Mouse (Mus musculus) liver, adult 2 months (tissue): ENCODE data around the gene Gorasp2. TPM values are rescaled to one million over a fixed set of nuclear protein-coding genes. Genes with fewer than 3 reads are reported as not detected.
A peak's percentile ranks its signal among the peaks of the same experiment; 100 is the strongest.

Source experiments
- DNase-seq: peaks from one replicate; pipeline ENCODE4 v3.0.0-alpha.2; 2011; ENCODE audit warnings: low read depth, low spot score; ENCODE audit errors: extremely low read depth
- H3K27ac ChIP-seq: fragments of 200-500 bp; replicated peaks from 2 replicates; pipeline ENCODE4 v1.5.1; 2012; ENCODE audit warnings: low read depth, mild to moderate bottlenecking, control low read depth, inconsistent platforms, low read length; ENCODE audit not compliant: insufficient read depth
- H3K27me3 ChIP-seq: fragments of 200-500 bp; 2 replicates; pipeline ENCODE4 v1.6.1; 2012; ENCODE audit warnings: mild to moderate bottlenecking, moderate library complexity, low read length, inconsistent platforms; ENCODE audit not compliant: control insufficient read depth, insufficient read depth
- H3K36me3 ChIP-seq: fragments of 200-500 bp; 2 replicates; pipeline ENCODE4 v1.6.1; 2012; ENCODE audit warnings: low read length, inconsistent platforms; ENCODE audit not compliant: control insufficient read depth, insufficient read depth
- H3K4me1 ChIP-seq: fragments of 200-500 bp; 2 replicates; pipeline ENCODE4 v1.6.1; 2011; ENCODE audit warnings: low read length; ENCODE audit not compliant: control insufficient read depth, insufficient read depth
- H3K4me3 ChIP-seq: fragments of 200-500 bp; 2 replicates; pipeline ENCODE4 v1.5.1; 2011; ENCODE audit warnings: low read depth, mild to moderate bottlenecking, control low read depth, low read length, moderate library complexity; ENCODE audit not compliant: insufficient read depth
- H3K79me2 ChIP-seq: fragments of 200-500 bp; 2 replicates; pipeline ENCODE4 v1.6.1; 2012; ENCODE audit warnings: inconsistent platforms, mild to moderate bottlenecking, low read length, moderate library complexity; ENCODE audit not compliant: control insufficient read depth, insufficient read depth
- H3K9ac ChIP-seq: fragments of 200-500 bp; 2 replicates; pipeline ENCODE4 v1.6.1; 2012; ENCODE audit warnings: low read depth, mild to moderate bottlenecking, control low read depth, inconsistent platforms, low read length
- CTCF ChIP-seq: fragments of 200-500 bp; IDR thresholded peaks from 2 replicates; pipeline ENCODE4 v1.5.1; 2011; ENCODE audit warnings: low read depth, low read length, control low read depth
- POLR2A ChIP-seq: fragments of 200-500 bp; IDR thresholded peaks from 2 replicates; pipeline ENCODE4 v1.6.1; 2011; ENCODE audit warnings: low read length, control low read depth; ENCODE audit not compliant: insufficient read depth; ENCODE audit errors: extremely low read depth
- WGBS: fragments of 180-500 bp; shearing (Covaris S2); methylation state at CpG from one replicate; pipeline ENCODE4 v1.1.7; 2018; 5-methylcytosine and 5-hydroxymethylcytosine counted together
- polyA plus RNA-seq: library from polyadenylated mRNA; depleted of rRNA; stranded (reverse); fragments of >200 nt; gene quantifications from 2 replicates; pipeline ENCODE4 v1.2.3, GENCODE M21; 2012
- total RNA-seq: library from RNA; depleted of rRNA; stranded (reverse); fragments of >200 nt; gene quantifications from 2 replicates; pipeline ENCODE4 v1.2.3, GENCODE M21; 2014

The Gorasp2 gene
- total and polyA plus RNA-seq, 2 experiments = 28.6 to 94.4 TPM

DNA sequence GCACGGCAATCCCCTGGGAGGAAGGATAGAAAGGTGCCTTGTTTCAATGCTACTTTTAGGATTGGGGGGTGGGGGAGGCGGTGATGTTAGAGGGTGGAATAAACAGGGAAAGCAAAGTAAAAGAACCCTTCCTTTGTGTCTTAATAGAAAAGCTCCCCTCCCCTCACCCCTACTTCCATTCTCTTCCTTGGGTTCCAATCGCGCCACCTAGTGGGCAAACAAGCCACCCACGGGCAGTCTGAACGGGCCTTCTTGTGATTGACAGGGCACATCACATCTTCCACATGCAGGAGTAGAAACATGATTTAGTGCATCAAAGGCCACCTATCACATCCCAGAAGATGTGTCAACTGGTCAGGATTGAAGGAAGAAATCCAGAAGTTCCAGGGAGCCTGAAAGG lies 41.2 kb upstream of the Gorasp2 start:
- WGBS = 36% methylated on average over 6 of the region's 6 CpGs
- TF ChIP-seq POLR2A (no peak), CTCF (peak; percentile 61)

DNA sequence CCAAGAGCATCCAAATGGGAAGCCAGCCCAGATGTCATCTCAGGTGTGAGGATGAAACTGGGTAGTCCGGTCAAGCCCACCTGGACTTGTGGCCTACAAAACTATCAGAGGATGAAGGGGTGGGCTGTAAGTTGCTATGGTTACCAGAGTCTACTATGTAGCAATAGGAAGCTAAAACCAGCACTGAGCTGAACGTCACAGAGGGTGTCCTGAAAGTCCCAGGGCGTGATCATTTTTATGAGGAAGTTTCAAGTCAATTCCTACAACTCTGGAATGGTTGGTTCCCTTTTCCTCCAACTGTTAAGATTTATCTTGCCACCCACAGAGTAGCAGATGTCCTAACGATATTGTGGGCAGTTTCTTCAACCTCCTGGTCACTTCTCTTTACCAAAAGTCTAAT lies 39.1 kb upstream of the Gorasp2 start:
- no peaks in the 10 kb centered on the region for H3K79me2 ChIP-seq
- H3K27ac ChIP-seq = no peak overlapping the region
- no peaks in the 10 kb centered on the region for H3K27me3 ChIP-seq
- no peak overlapping the region for H3K9ac ChIP-seq
- no peak for DNase-seq
- TF ChIP-seq POLR2A (no peak), CTCF (no peak)
- no peaks in the 10 kb centered on the region for H3K4me1 ChIP-seq
- 75% methylated on average over 4 of the region's 4 CpGs for WGBS
- no peak overlapping the region for H3K4me3 ChIP-seq
- no peaks in the 10 kb centered on the region for H3K36me3 ChIP-seq

More for the DNA sequence above, 41.2 kb upstream of the Gorasp2 start:
- no peaks in the 10 kb centered on the region for H3K79me2 ChIP-seq
- no peak for DNase-seq
- no peak overlapping the region for H3K9ac ChIP-seq
- H3K4me1 ChIP-seq = no peaks in the 10 kb centered on the region
- no peak overlapping the region for H3K4me3 ChIP-seq
- no peaks in the 10 kb centered on the region for H3K27me3 ChIP-seq
- no peak overlapping the region for H3K27ac ChIP-seq
- H3K36me3 ChIP-seq = no peaks in the 10 kb centered on the region

- Histone ChIP-seq H3K4me1 (no peaks in the 10 kb centered on the region), H3K9ac (no peak overlapping the region), H3K27me3 (no peaks in the 10 kb centered on the region), H3K36me3 (no peaks in the 10 kb centered on the region), H3K4me3 (no peak overlapping the region), H3K79me2 (no peaks in the 10 kb centered on the region), H3K27ac (no peak overlapping the region)
- no peak for DNase-seq
- TF ChIP-seq POLR2A (no peak), CTCF (no peak)
- 62% methylated on average over 7 of the region's 7 CpGs for WGBS
Measured at GRCm38 (mm10) chr2:70625761-70626160, 35.6 kb upstream of the Gorasp2 start.

DNA sequence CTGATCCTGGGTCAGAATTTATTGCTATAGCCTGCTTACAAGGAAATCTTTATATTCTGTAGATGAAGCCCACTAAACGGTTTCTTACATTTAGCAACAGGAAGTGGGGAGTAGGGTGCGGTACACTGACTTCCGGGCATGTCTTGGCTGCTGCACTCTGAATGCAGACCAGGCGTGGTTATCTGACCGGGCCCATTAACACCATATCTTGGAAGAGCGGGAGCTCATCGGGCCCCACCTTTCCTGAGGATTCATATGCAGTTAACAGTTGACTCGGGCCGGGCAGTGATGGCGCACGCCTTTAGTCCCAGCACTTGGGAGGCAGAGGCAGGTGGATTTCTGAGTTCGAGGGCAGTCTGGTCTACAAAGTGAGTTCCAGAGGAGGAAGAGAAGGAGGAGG lies 33.0 kb upstream of the Gorasp2 start:
- Histone ChIP-seq H3K27ac (no peak overlapping the region), H3K4me1 (no peaks in the 10 kb centered on the region), H3K27me3 (no peaks in the 10 kb centered on the region), H3K36me3 (no peaks in the 10 kb centered on the region), H3K79me2 (no peaks in the 10 kb centered on the region), H3K9ac (no peak overlapping the region), H3K4me3 (no peak overlapping the region)
- DNase-seq = no peak
- TF ChIP-seq CTCF (no peak), POLR2A (no peak)
- WGBS = 76% methylated on average over 12 of the region's 12 CpGs

GRCm38 (mm10) chr2:70629339-70629761 lies 32.0 kb upstream of the Gorasp2 start:
- no peaks in the 10 kb centered on the region for H3K27me3 ChIP-seq
- WGBS = 42% methylated on average over 10 of the region's 10 CpGs
- no peak for DNase-seq
- H3K9ac ChIP-seq = no peak overlapping the region
- H3K79me2 ChIP-seq = no peaks in the 10 kb centered on the region
- no peak overlapping the region for H3K27ac ChIP-seq
- no peaks in the 10 kb centered on the region for H3K4me1 ChIP-seq
- TF ChIP-seq POLR2A (no peak), CTCF (no peak)
- no peak overlapping the region for H3K4me3 ChIP-seq
- H3K36me3 ChIP-seq = no peaks in the 10 kb centered on the region

DNA sequence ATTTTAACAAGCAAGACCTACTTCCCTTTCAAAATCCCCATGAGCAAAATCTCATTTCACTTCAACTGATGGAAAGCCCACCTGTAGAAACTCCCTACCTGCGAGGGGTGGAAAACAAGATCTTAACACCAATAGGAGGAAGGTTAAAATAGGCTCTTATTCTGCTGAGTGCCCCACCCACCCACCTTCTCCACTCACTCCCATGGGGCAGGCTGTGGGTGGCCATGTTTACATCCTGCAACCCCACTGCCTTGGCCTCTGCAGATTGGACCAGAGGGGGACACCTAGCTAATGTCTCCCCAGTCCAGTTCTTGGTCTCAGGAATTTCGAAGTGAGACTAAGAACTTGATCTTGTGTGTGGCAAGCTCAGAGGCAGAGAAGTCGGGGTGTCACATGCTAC lies 31.5 kb upstream of the Gorasp2 start:
- 74% methylated on average over 3 of the region's 3 CpGs for WGBS
- no peaks in the 10 kb centered on the region for H3K27me3 ChIP-seq
- TF ChIP-seq CTCF = no peak
- TF ChIP-seq POLR2A = no peak
- H3K4me3 ChIP-seq = no peak overlapping the region
- H3K79me2 ChIP-seq = no peaks in the 10 kb centered on the region
- H3K27ac ChIP-seq = no peak overlapping the region
- DNase-seq = no peak
- H3K9ac ChIP-seq = no peak overlapping the region
- no peaks in the 10 kb centered on the region for H3K4me1 ChIP-seq
- H3K36me3 ChIP-seq = no peaks in the 10 kb centered on the region
